Mouse (Mus musculus) lung, embryonic 16.5 days (tissue): ENCODE measurements around the gene Elf2. TPM values are rescaled to one million over a fixed set of nuclear protein-coding genes. Genes with fewer than 3 reads are reported as not detected.

ENCODE experiments used
- ATAC-seq: fragments of 200-750 bp; cut with Nextera tagmentation; 2 replicates; pipeline ENCODE4 v1.8.0; 2017; ENCODE audit warnings: low read depth, mild to moderate bottlenecking, moderate library complexity
- H3K27ac ChIP-seq: fragments of 300-500 bp; sonication (generic); 2 replicates; pipeline ENCODE4 v1.5.1; 2014; ENCODE audit warnings: mild to moderate bottlenecking, control low read depth, low read length
- H3K27me3 ChIP-seq: fragments of 300-500 bp; sonication (generic); 2 replicates; pipeline ENCODE4 v1.6.1; 2014; ENCODE audit warnings: low read depth, low read length, mixed read lengths; ENCODE audit not compliant: control insufficient read depth, insufficient read depth
- H3K36me3 ChIP-seq: fragments of 300-500 bp; sonication (generic); 2 replicates; pipeline ENCODE4 v1.6.1; 2014; ENCODE audit warnings: low read length; ENCODE audit not compliant: control insufficient read depth, insufficient read depth
- H3K4me1 ChIP-seq: fragments of 300-500 bp; sonication (generic); replicated peaks from 2 replicates; pipeline ENCODE4 v1.6.1; 2014; ENCODE audit warnings: low read length, mixed read lengths; ENCODE audit not compliant: control insufficient read depth, insufficient read depth
- H3K4me2 ChIP-seq: fragments of 300-500 bp; sonication (generic); 2 replicates; pipeline ENCODE4 v1.6.1; 2014; ENCODE audit warnings: low read depth, low read length, control low read depth
- H3K4me3 ChIP-seq: fragments of 300-500 bp; sonication (generic); 2 replicates; pipeline ENCODE4 v1.5.1; 2014; ENCODE audit warnings: mild to moderate bottlenecking, low read length, control low read depth
- H3K9ac ChIP-seq: fragments of 300-500 bp; sonication (generic); 2 replicates; pipeline ENCODE4 v1.6.1; 2014; ENCODE audit warnings: low read length, control low read depth
- H3K9me3 ChIP-seq: fragments of 300-500 bp; sonication (generic); 2 replicates; pipeline ENCODE4 v1.6.1; 2016; ENCODE audit warnings: low read length; ENCODE audit not compliant: control insufficient read depth
- WGBS: fragments of 180-500 bp; shearing (Covaris S2); extraction: QIAGEN DNeasy Blood & Tissue Kit; methylation state at CpG from one replicate; pipeline ENCODE4 v1.1.7; 2014; 5-methylcytosine and 5-hydroxymethylcytosine counted together
- polyA plus RNA-seq: library from polyadenylated mRNA; unstranded; fragments of >200 nt; fragmentation: Nextera tagmentation; extraction: Ambion mirVana; gene quantifications from 2 replicates; pipeline ENCODE4 v1.2.1, GENCODE M21; 2015

Elf2 gene
- 68.4 and 74.5 TPM in 2 replicates for polyA plus RNA-seq

GRCm38 (mm10) chr3:51340552-51341267, at the start of gene Elf2:
Gene Elf2, minus strand, starts transcription at chr3:51340663.
- Histone ChIP-seq H3K9me3 (no peaks in the 10 kb centered on the region), H3K27me3 (no peaks in the 10 kb centered on the region), H3K9ac (peak within 1 kb of the TSS; percentile 96), H3K36me3 (no peaks in the 10 kb centered on the region), H3K4me1 (0 out of 2 replicates have a peak, but pooled peaks cover 9% of the 10 kb centered on the region), H3K4me3 (peak within 1 kb of the TSS; percentile 94), H3K27ac (peak within 1 kb of the TSS; percentile 98), H3K4me2 (peak within 1 kb of the TSS; percentile 96)
- under 1% methylated on average over 58 of the region's 87 CpGs for WGBS
- peak; percentile 87 for ATAC-seq

GRCm38 (mm10) chr3:51388904-51389303, 48.4 kb upstream of the Elf2 start:
- H3K4me3 ChIP-seq: peak overlapping the region; percentile 12
- 4% methylated on average over 13 of the region's 13 CpGs for WGBS
- no peak overlapping the region for H3K27ac ChIP-seq
- no peaks in the 10 kb centered on the region for H3K9me3 ChIP-seq
- peak overlapping the region; percentile 40 for H3K4me2 ChIP-seq
- H3K4me1 ChIP-seq: peaks cover 4% of the 10 kb centered on the region; the same call in 1 of the 2 replicates
- 0 out of 2 replicates have a peak overlapping the region, but pooled peaks have one; percentile 15 for H3K9ac ChIP-seq
- H3K27me3 ChIP-seq: no peaks in the 10 kb centered on the region; the same call in 1 of the 2 replicates
- 0 out of 2 replicates have a peak, but pooled peaks have one; percentile 28 for ATAC-seq
- no peaks in the 10 kb centered on the region for H3K36me3 ChIP-seq

- no peaks in the 10 kb centered on the region for H3K9me3 ChIP-seq
- 54% methylated on average over 8 of the region's 8 CpGs for WGBS
- no peaks in the 10 kb centered on the region; the same call in 1 of the 2 replicates for H3K27me3 ChIP-seq
These were observed 47.5 kb upstream of the Elf2 start for GRCm38 (mm10) chr3:51387868-51388381.

GRCm38 (mm10) chr3:51387134-51387451, 46.6 kb upstream of the Elf2 start:
- Histone ChIP-seq H3K36me3 (no peaks in the 10 kb centered on the region), H3K9ac (no peak overlapping the region), H3K9me3 (no peaks in the 10 kb centered on the region), H3K4me2 (no peak overlapping the region), H3K27ac (no peak overlapping the region), H3K4me1 (peaks cover 4% of the 10 kb centered on the region; the same call in 1 of the 2 replicates), H3K4me3 (no peak overlapping the region), H3K27me3 (no peaks in the 10 kb centered on the region; the same call in 1 of the 2 replicates)
- no peak for ATAC-seq
- WGBS: 69% methylated on average over 3 of the region's 3 CpGs

More at GRCm38 (mm10) chr3:51387868-51388381, 47.5 kb upstream of the Elf2 start:
- ATAC-seq: no peak
- Histone ChIP-seq H3K4me3 (no peak overlapping the region), H3K9ac (no peak overlapping the region), H3K27ac (no peak overlapping the region), H3K4me1 (peaks cover 4% of the 10 kb centered on the region; the same call in 1 of the 2 replicates), H3K4me2 (no peak overlapping the region), H3K36me3 (no peaks in the 10 kb centered on the region)

GRCm38 (mm10) chr3:51386441-51387133, 46.1 kb upstream of the Elf2 start:
- Histone ChIP-seq H3K36me3 (no peaks in the 10 kb centered on the region), H3K4me2 (no peak overlapping the region), H3K27me3 (no peaks in the 10 kb centered on the region; the same call in 1 of the 2 replicates), H3K9me3 (no peaks in the 10 kb centered on the region), H3K4me3 (no peak overlapping the region), H3K4me1 (peaks cover 4% of the 10 kb centered on the region; the same call in 1 of the 2 replicates), H3K27ac (no peak overlapping the region), H3K9ac (no peak overlapping the region)
- ATAC-seq: no peak
- WGBS: 48% methylated on average over 12 of the region's 12 CpGs

GRCm38 (mm10) chr3:51383409-51383808, 42.9 kb upstream of the Elf2 start:
- Histone ChIP-seq H3K4me2 (no peak overlapping the region), H3K9ac (no peak overlapping the region), H3K4me3 (no peak overlapping the region), H3K27me3 (no peaks in the 10 kb centered on the region; the same call in 1 of the 2 replicates), H3K27ac (no peak overlapping the region), H3K9me3 (no peaks in the 10 kb centered on the region), H3K36me3 (no peaks in the 10 kb centered on the region), H3K4me1 (0 out of 2 replicates have a peak, but pooled peaks cover 3% of the 10 kb centered on the region)
- no peak for ATAC-seq
- WGBS: 76% methylated on average over 12 of the region's 12 CpGs

GRCm38 (mm10) chr3:51380660-51381014, 40.2 kb upstream of the Elf2 start:
- 63% methylated on average over 2 of the region's 5 CpGs for WGBS
- no peak overlapping the region for H3K27ac ChIP-seq

GRCm38 (mm10) chr3:51379786-51380659, 39.6 kb upstream of the Elf2 start:
- Histone ChIP-seq H3K27me3 (no peaks in the 10 kb centered on the region), H3K27ac (no peak overlapping the region), H3K36me3 (no peaks in the 10 kb centered on the region), H3K4me2 (no peak overlapping the region), H3K4me3 (no peak overlapping the region), H3K9me3 (no peaks in the 10 kb centered on the region), H3K4me1 (0 out of 2 replicates have a peak, but pooled peaks cover 3% of the 10 kb centered on the region), H3K9ac (no peak overlapping the region)
- ATAC-seq: peak; percentile 64
- 62% methylated on average over 5 of the region's 5 CpGs for WGBS

More at GRCm38 (mm10) chr3:51380660-51381014, 40.2 kb upstream of the Elf2 start:
- Histone ChIP-seq H3K27me3 (no peaks in the 10 kb centered on the region), H3K36me3 (no peaks in the 10 kb centered on the region), H3K9me3 (no peaks in the 10 kb centered on the region), H3K9ac (no peak overlapping the region), H3K4me3 (no peak overlapping the region), H3K4me1 (0 out of 2 replicates have a peak, but pooled peaks cover 3% of the 10 kb centered on the region), H3K4me2 (no peak overlapping the region)
- peak; percentile 13; the same call in 1 of the 2 replicates for ATAC-seq
